Comparison of ENCODE assay signal across 36 mouse cellular contexts in the genomic region with DNA sequence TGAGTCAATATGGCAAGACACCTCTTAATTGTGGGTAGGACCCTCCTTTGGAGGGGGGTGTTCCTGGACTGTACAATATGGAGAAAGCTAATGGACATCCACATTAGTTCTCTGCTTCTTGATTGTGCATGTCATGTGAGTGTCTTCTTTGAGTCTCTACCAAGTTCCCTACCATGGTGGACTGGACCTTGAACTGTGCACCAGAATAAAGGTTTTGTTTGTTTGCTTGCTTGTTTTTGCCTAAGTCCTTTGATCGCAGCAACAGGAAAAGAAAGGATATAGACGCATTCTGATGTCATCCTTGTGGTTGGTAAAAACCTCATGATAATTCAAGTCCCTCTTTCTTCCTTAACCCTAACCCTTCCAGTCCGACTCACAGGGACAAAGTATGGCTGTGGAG. TPM values are rescaled to one million over a fixed set of nuclear protein-coding genes. Genes with fewer than 3 reads are reported as not detected.
"Had no signal": no experiment of that assay in that cellular context is flagged by ENCODE, and none has a peak within 500 bp of the region (broad histone marks: within the 10 kb centered on the region; RNA-seq: fewer than 3 reads in every experiment).

No protein-coding gene starts in this region.

- H3K27me3 ChIP-seq: limb, embryonic 12.5 days; limb, embryonic 13.5 days; limb, embryonic 15.5 days; liver, embryonic 12.5 days; liver, embryonic 13.5 days; liver, embryonic 15.5 days; lung, embryonic 15.5 days; midbrain, embryonic 12.5 days; midbrain, embryonic 13.5 days; midbrain, embryonic 15.5 days; neural tube, embryonic 12.5 days had no signal

- ATAC-seq: liver, embryonic 12.5 days; liver, postnatal 0 days; lung, postnatal 0 days; midbrain, embryonic 13.5 days; midbrain, embryonic 15.5 days; midbrain, embryonic 16.5 days had no signal

- H3K9me3 ChIP-seq: limb, embryonic 10.5 days; limb, embryonic 12.5 days; limb, embryonic 13.5 days; limb, embryonic 15.5 days; liver, embryonic 12.5 days; liver, embryonic 13.5 days; liver, embryonic 15.5 days; lung, embryonic 15.5 days; midbrain, embryonic 10.5 days; midbrain, embryonic 12.5 days; midbrain, embryonic 13.5 days; midbrain, embryonic 15.5 days; neural tube, embryonic 12.5 days had no signal

- DNase-seq: left cerebral cortex, postnatal 4 days; liver; liver, embryonic 13.5 days; liver, postnatal 0 days; lung, adult 18-20 months; lung, adult 2 months; lung, embryonic 14.5 days; lung, postnatal 10 days; lung, postnatal 14 days; lung, postnatal 36 days; lung, postnatal 4 days; midbrain, embryonic 14.5 days had no signal

- H3K4me3 ChIP-seq: left cerebral cortex, adult 2 months; limb, embryonic 10.5 days; limb, embryonic 12.5 days; limb, embryonic 13.5 days; limb, embryonic 15.5 days; liver, embryonic 12.5 days; liver, embryonic 13.5 days; liver, embryonic 15.5 days; lung, embryonic 15.5 days; megakaryocyte, embryonic 14.5 days; midbrain, embryonic 10.5 days; midbrain, embryonic 12.5 days; midbrain, embryonic 13.5 days; midbrain, embryonic 15.5 days; myocyte; neural tube, embryonic 12.5 days had no signal

- H3K27ac ChIP-seq: left cerebral cortex, adult 2 months; limb, embryonic 10.5 days; limb, embryonic 12.5 days; limb, embryonic 13.5 days; limb, embryonic 15.5 days; liver, embryonic 12.5 days; liver, embryonic 13.5 days; liver, embryonic 14.5 days; liver, embryonic 15.5 days; lung, embryonic 15.5 days; macrophage; midbrain, embryonic 10.5 days; midbrain, embryonic 12.5 days; midbrain, embryonic 13.5 days; midbrain, embryonic 15.5 days; neural tube, embryonic 12.5 days had no signal

- H3K4me1 ChIP-seq: limb, embryonic 10.5 days; limb, embryonic 12.5 days; limb, embryonic 13.5 days; limb, embryonic 15.5 days; liver, embryonic 12.5 days; liver, embryonic 13.5 days; liver, embryonic 15.5 days; megakaryocyte, embryonic 14.5 days; midbrain, embryonic 10.5 days; midbrain, embryonic 12.5 days; midbrain, embryonic 13.5 days; midbrain, embryonic 15.5 days; neural tube, embryonic 12.5 days had no signal

- H3K4me2 ChIP-seq: limb, embryonic 12.5 days; limb, embryonic 13.5 days; limb, embryonic 15.5 days; liver, embryonic 12.5 days; liver, embryonic 13.5 days; liver, embryonic 15.5 days; lung, embryonic 14.5 days; lung, embryonic 15.5 days; midbrain, embryonic 11.5 days; midbrain, embryonic 12.5 days; midbrain, embryonic 13.5 days; midbrain, embryonic 15.5 days; neural tube, embryonic 12.5 days had no signal

- H3K9ac ChIP-seq: limb, embryonic 12.5 days; limb, embryonic 13.5 days; limb, embryonic 15.5 days; liver, embryonic 12.5 days; liver, embryonic 13.5 days; liver, embryonic 14.5 days; liver, embryonic 15.5 days; liver, postnatal 0 days; lung, embryonic 14.5 days; lung, embryonic 15.5 days; midbrain, embryonic 12.5 days; midbrain, embryonic 13.5 days; midbrain, embryonic 15.5 days; neural tube, embryonic 12.5 days had no signal

- H3K36me3 ChIP-seq: limb, embryonic 10.5 days; limb, embryonic 12.5 days; limb, embryonic 13.5 days; limb, embryonic 15.5 days; liver, embryonic 12.5 days; liver, embryonic 13.5 days; liver, embryonic 15.5 days; lung, embryonic 15.5 days; midbrain, embryonic 10.5 days; midbrain, embryonic 12.5 days; midbrain, embryonic 13.5 days; midbrain, embryonic 15.5 days; neural tube, embryonic 12.5 days had no signal

RNA-seq across cellular contexts. Expression of a gene that starts 5.3 kb away (rescaled TPM):
- total RNA-seq: megakaryocyte progenitor cell, adult 5-6 weeks; megakaryocyte-erythroid progenitor cell, adult 5-6 weeks; midbrain, postnatal 0 days had no signal
- polyA plus RNA-seq: liver, embryonic 12.5 days; macrophage; myocyte; neural tube, embryonic 11.5 days had no signal
